Mouse (Mus musculus) thymus, postnatal 14 days (tissue): ENCODE measurements at regions not wholly inside any gene's neighbourhood (a gene's known extent, or its start where the extent isn't known, plus 50 kb on each side); places are given as distances from the start of the nearest gene placed in this dataset.

ENCODE experiments used
- DNase-seq: peaks from one replicate; pipeline ENCODE4 v3.0.0; 2021

DNA sequence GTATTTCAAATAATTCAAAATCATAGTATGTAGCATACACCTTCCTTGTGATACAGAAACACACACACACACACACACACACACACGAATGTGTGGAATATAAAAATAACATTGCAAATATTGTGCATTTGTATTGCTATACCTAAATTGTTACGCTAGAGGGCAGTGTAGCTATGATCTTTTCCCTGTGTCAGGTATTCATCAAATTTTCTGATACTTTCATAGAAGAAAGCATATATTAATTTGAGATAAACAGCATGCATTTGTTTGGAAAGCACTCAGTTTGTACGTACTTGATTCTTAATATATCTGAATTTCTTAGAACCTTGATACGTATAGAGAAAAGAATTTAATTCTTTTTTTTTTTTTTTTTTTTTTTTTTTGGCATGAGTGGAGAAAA, 1700.9 kb upstream of the Sel1l start:
- DNase-seq: no peak

- no peak for DNase-seq
Observed at GRCm38 (mm10) chr12:93523465-93523864, 1674.5 kb upstream of the Sel1l start.

DNA sequence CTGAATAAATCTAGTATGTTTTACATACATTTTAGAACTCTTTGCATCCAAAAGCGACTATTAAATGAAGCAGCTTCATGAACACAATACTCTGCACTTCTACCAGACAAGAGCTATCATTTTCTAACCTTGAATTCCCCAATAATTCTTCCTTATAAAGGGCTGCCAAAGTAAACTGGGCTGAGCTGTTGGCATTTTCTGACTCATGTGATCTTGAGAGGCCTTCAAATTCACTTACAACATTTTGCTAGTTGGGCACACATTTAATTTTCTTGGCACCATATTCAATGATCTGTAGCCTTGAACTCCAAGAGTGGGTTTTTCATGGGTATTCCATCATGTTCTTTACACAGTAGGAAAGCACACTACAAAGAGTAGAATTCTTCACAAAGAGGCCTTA, 1637.4 kb upstream of the Sel1l start:
- DNase-seq: no peak

- no peak for DNase-seq
Observed at GRCm38 (mm10) chr12:93462106-93462505, 1613.1 kb upstream of the Sel1l start.

DNA sequence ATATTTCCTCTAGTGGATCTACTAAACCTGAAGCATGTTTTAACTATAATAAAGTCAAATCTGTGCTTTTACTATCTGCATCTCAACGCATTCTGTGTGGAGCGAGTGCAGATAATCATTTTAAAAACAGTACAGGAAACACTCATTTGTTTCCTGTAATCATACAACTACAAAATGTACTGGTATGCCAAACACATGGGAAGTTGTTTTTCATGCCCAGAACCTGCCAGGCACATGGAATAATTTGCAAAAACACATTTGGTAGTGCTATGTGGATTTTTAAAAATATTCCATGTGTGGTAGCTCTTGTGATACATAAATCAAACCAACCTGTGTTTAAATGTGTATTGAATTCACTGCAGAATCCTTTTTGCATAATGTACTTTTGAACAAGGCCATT, 1600.5 kb upstream of the Sel1l start:
- DNase-seq: no peak

DNA sequence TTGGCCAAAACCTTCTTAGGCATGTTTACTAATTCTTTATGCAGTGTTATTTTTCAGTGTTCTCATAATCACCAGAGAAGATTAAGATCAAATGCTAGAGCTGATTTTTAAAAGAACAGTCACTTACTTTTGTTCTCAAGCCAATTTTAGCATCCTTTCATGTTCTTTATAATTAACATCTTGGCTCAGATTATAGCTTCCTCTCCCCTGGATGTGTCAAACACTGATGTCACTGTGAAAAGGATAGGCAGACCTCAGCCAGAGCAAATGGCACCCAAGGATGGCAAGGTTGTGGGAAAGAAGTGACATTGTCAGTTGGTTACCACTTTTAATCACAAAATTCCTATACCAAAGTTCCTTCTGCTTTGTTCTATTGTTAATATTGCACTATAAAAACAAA, 1580.3 kb upstream of the Sel1l start:
- DNase-seq: no peak

GRCm38 (mm10) chr12:93427988-93428387, 1579.0 kb upstream of the Sel1l start:
- DNase-seq: no peak

GRCm38 (mm10) chr12:93416381-93416780, 1567.4 kb upstream of the Sel1l start:
- no peak for DNase-seq

GRCm38 (mm10) chr12:93415791-93416190, 1566.8 kb upstream of the Sel1l start:
- DNase-seq: no peak

DNA sequence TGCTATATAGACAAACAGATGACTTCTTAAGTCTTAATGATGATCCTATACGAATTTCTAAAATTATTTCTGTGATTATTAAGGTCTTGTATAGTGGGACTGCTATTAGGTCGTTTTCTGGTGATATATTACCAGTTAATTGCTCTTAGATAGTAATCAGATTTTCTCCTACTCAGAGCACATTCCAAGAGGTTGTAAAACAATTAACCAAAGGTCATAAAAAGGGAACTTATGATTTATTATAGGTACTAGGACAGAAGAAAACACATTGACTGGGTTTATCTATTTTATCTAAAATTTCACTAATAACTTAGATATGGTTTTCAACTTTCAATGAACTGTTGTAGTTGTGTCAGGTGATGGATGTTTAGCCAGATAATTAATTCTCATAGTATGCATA, 1536.6 kb upstream of the Sel1l start:
- DNase-seq: no peak

DNA sequence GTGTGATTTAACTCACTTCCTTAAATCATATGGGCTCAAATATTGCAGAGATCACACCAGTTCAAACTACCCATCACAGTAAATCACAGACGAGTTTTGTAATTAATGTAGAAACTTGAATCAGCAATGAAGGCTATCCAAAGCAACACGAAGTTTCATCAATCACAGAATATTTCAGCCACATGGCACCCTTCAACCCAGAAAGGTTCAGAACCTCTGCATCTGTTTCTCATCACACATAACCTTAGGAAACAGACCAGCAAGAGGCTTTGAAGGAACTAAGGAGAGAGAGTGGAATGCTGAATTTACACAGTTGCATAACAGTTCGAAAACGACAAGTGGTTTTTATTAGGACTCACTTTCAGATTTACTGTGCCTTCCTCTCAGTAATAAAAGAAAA, 1494.0 kb upstream of the Sel1l start:
- no peak for DNase-seq

DNA sequence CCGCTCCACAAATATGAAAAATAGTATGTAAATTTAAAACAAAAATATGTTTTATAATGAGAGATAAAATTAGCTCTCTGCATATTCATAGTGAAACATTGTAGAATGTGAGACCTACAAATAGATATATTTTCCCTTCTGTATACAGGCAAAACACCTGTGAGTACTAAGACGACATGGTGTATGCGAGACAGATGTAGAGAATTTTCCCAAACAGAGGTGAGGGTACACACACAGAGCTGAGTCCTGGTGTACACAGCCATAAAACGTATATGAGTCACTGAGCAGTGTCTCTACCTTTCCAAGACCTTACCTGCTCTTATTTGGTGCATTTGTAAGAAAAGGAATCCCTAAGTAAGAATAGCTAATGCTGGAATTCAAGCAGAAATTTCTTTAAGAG, 1493.6 kb upstream of the Sel1l start:
- DNase-seq: no peak

DNA sequence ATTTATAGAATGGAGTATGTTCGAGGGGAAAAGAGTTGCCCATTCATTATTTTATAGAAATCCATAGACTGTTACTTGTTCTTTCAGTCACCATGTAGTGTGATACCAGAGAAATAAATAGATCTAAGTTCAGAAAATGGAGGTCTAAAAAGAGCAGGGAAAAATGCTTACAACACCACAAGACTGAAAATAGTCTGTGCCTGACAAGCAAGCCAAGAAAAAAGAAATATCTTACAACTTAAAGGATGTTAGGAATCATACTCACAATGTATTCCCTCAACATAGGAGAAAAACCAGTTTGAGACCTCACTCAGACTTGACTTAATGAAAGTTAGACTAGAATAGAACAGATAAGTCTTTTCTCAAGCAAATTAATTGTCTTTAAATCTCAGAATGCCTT, 1486.6 kb upstream of the Sel1l start:
- no peak for DNase-seq

GRCm38 (mm10) chr12:93312214-93312613, 1463.3 kb upstream of the Sel1l start:
- no peak for DNase-seq

DNA sequence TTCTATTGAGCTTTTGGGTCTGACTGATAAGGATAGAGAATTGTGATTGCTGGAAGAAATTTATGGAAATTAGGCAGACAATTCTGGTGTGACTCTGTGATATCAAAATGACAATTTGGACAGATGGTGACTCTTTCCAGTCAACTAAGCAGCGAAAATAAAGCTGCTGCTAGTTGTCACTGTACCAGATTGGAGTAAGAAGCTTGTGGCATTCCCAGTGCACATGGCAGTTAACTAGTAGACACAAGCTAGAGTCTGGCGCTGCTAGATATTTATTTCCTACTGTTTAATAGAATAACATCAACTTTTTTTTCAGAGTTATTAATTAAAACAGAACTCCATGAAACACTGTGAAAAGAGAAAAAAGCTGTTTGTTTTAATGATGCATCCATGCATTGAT, 1432.9 kb upstream of the Sel1l start:
- no peak for DNase-seq

DNA sequence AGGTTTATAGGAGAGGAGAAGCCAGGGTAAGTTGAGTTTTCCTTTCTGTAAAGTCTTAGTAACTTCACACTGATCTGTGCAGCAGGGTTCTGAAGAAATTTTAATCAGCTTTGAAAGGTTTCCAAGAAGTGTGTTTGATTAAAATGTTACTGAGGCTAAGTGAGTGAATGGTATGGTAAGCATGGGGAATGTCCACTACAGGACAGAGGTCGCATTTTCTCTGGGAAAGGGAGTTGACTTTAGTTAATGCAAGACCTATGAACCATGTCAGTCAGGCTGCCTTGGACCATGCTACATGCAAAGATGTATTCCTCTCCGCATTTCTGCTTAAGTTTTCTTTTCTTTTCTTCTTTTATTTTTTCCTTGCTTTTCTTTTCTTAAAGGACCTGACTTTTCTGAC, 1424.7 kb upstream of the Sel1l start:
- no peak for DNase-seq

GRCm38 (mm10) chr12:93230237-93230636, 1381.3 kb upstream of the Sel1l start:
- no peak for DNase-seq

GRCm38 (mm10) chr12:93226826-93227225, 1377.9 kb upstream of the Sel1l start:
- DNase-seq: no peak

- no peak for DNase-seq
Observed at GRCm38 (mm10) chr12:93221179-93221922, 1372.4 kb upstream of the Sel1l start.

GRCm38 (mm10) chr12:93207596-93207995, 1358.6 kb upstream of the Sel1l start:
- DNase-seq: no peak

- no peak for DNase-seq
Observed at GRCm38 (mm10) chr12:93188940-93189339, 1340.0 kb upstream of the Sel1l start.

- no peak for DNase-seq
Observed at GRCm38 (mm10) chr12:93173744-93174143, 1324.8 kb upstream of the Sel1l start.

GRCm38 (mm10) chr12:93160252-93160651, 1311.3 kb upstream of the Sel1l start:
- DNase-seq: no peak

DNA sequence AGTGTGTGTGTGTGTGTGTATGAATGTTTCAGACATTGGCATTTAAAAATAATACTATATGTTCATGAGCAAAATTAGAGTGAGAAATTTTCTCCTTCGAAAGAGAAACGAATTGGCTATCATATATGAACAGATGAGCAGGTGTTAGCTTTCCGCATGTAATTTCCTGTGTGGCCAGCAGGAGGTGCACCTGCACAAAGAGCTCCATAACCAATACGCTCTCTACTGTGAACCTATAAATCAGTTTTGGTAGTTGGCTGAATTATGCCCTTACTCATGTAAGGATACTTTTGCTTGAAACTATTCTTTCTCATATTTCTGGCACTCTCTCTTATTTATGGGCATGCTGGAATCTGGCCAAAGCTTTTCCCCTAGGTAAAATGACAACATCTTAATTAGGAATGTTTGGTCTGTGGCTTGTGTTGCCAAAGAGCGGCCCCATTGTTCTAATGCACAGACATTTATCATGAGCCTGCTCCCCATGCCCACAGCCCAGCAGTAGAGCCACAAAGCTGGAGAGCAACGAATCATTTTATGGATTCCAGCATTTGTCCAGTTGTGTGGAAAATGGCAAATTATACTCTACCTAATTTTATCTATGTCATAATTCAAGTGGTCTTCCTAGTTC, 1303.8 kb upstream of the Sel1l start:
- DNase-seq: peak; percentile 48

DNA sequence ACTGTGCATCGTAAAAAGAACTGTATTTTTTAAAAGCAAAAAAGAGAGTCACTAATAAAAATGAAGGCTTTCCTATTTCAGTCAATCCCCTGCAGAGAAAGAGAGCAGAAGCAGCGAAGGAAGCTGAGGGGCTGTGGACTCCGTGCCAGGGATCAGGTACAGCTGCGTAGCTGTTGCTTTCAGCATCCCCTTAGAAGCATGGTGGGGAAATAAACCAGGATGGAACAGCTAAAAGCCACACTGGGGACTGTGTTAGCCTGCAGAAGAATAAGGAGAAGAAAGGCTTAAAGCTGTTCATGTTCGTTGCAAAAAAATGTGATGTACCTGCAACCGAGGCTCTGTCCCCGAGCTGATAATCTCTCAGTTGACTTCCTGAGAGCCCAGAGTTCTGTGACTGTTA, 1302.6 kb upstream of the Sel1l start:
- no peak for DNase-seq
